Mouse (Mus musculus): ENCODE measurements around the gene Nr4a1. TPM values are rescaled to one million over a fixed set of nuclear protein-coding genes. Genes with fewer than 3 reads are reported as not detected.

Nr4a1 gene
- polyA plus RNA-seq, 1 experiment from 2014 or later: 4.0 TPM

GRCm38 (mm10) chr15:101318889-101319765, 65.1 kb downstream of the Nr4a1 start:
- ATAC-seq (ENCODE audit: insufficient number of reproducible peaks, low FRiP score, low TSS enrichment, low read depth) (no peak), DNase-seq (ENCODE audit: low spot score) (no peak)
- Histone ChIP-seq H3K9ac (ENCODE audit: low read length) (no peak overlapping the region), H3K9me3 (ENCODE audit: control insufficient read depth, low read length) (no peaks in the 10 kb centered on the region), H3K27me3 (ENCODE audit: control insufficient read depth, insufficient read depth, low read length) (no peaks in the 10 kb centered on the region), H3K27ac (replicated peaks; ENCODE audit: low read depth, low read length) (no peak overlapping the region), H3K4me3 (ENCODE audit: low read depth, low read length) (no peak overlapping the region), H3K36me3 (ENCODE audit: control insufficient read depth, insufficient read depth, low read length) (no peaks in the 10 kb centered on the region), H3K4me1 (ENCODE audit: control insufficient read depth, insufficient read depth, low read length) (0 out of 2 replicates have a peak, but pooled peaks cover 10% of the 10 kb centered on the region), H3K4me2 (ENCODE audit: low read depth, severe bottlenecking) (no peak overlapping the region)
- WGBS: 68% methylated on average over 14 of the region's 14 CpGs

- H3K9me3 ChIP-seq (ENCODE audit: control insufficient read depth, low read length): no peaks in the 10 kb centered on the region
- no peak overlapping the region for H3K27ac ChIP-seq (replicated peaks; ENCODE audit: low read depth, low read length)
- no peak overlapping the region for H3K9ac ChIP-seq (ENCODE audit: low read length)
- ATAC-seq (ENCODE audit: insufficient number of reproducible peaks, low FRiP score, low TSS enrichment, low read depth) (no peak), DNase-seq (ENCODE audit: low spot score) (no peak)
- H3K4me2 ChIP-seq (ENCODE audit: low read depth, severe bottlenecking): no peak overlapping the region
- H3K4me3 ChIP-seq (ENCODE audit: low read depth, low read length): no peak overlapping the region
- 86% methylated on average over 6 of the region's 6 CpGs for WGBS
- H3K27me3 ChIP-seq (ENCODE audit: control insufficient read depth, insufficient read depth, low read length): no peaks in the 10 kb centered on the region
- H3K4me1 ChIP-seq (ENCODE audit: control insufficient read depth, insufficient read depth, low read length): 0 out of 2 replicates have a peak, but pooled peaks cover 10% of the 10 kb centered on the region
- H3K36me3 ChIP-seq (ENCODE audit: control insufficient read depth, insufficient read depth, low read length): no peaks in the 10 kb centered on the region
Measured at GRCm38 (mm10) chr15:101320010-101320617, 66.0 kb downstream of the Nr4a1 start.

- DNase-seq (ENCODE audit: low spot score) (no peak), ATAC-seq (ENCODE audit: insufficient number of reproducible peaks, low FRiP score, low TSS enrichment, low read depth) (no peak)
- Histone ChIP-seq H3K9ac (ENCODE audit: low read length) (no peak overlapping the region), H3K27me3 (ENCODE audit: control insufficient read depth, insufficient read depth, low read length) (no peaks in the 10 kb centered on the region), H3K36me3 (ENCODE audit: control insufficient read depth, insufficient read depth, low read length) (no peaks in the 10 kb centered on the region), H3K27ac (replicated peaks; ENCODE audit: low read depth, low read length) (no peak overlapping the region), H3K4me1 (ENCODE audit: control insufficient read depth, insufficient read depth, low read length) (0 out of 2 replicates have a peak, but pooled peaks cover 10% of the 10 kb centered on the region), H3K4me2 (ENCODE audit: low read depth, severe bottlenecking) (no peak overlapping the region), H3K4me3 (ENCODE audit: low read depth, low read length) (no peak overlapping the region), H3K9me3 (ENCODE audit: control insufficient read depth, low read length) (no peaks in the 10 kb centered on the region)
- WGBS: 52% methylated on average over 6 of the region's 6 CpGs
Measured at GRCm38 (mm10) chr15:101320618-101321041, 66.6 kb downstream of the Nr4a1 start.

- H3K4me2 ChIP-seq (ENCODE audit: low read depth, severe bottlenecking): no peak overlapping the region
- no peak overlapping the region for H3K9ac ChIP-seq (ENCODE audit: low read length)
- H3K4me1 ChIP-seq (ENCODE audit: control insufficient read depth, insufficient read depth, low read length): 0 out of 2 replicates have a peak, but pooled peaks cover 10% of the 10 kb centered on the region
- no peak overlapping the region for H3K4me3 ChIP-seq (ENCODE audit: low read depth, low read length)
- DNase-seq (ENCODE audit: low spot score) (no peak), ATAC-seq (ENCODE audit: insufficient number of reproducible peaks, low FRiP score, low TSS enrichment, low read depth) (no peak)
- WGBS: 63% methylated on average over 5 of the region's 5 CpGs
- no peaks in the 10 kb centered on the region for H3K27me3 ChIP-seq (ENCODE audit: control insufficient read depth, insufficient read depth, low read length)
- H3K36me3 ChIP-seq (ENCODE audit: control insufficient read depth, insufficient read depth, low read length): no peaks in the 10 kb centered on the region
- H3K9me3 ChIP-seq (ENCODE audit: control insufficient read depth, low read length): no peaks in the 10 kb centered on the region
- H3K27ac ChIP-seq (replicated peaks; ENCODE audit: low read depth, low read length): no peak overlapping the region
Measured at GRCm38 (mm10) chr15:101321126-101321525, 67.1 kb downstream of the Nr4a1 start.

- H3K4me3 ChIP-seq (ENCODE audit: low read depth, low read length): no peak overlapping the region
- H3K9me3 ChIP-seq (ENCODE audit: control insufficient read depth, low read length): no peaks in the 10 kb centered on the region
- no peak overlapping the region for H3K4me2 ChIP-seq (ENCODE audit: low read depth, severe bottlenecking)
- H3K27me3 ChIP-seq (ENCODE audit: control insufficient read depth, insufficient read depth, low read length): no peaks in the 10 kb centered on the region
- no peak overlapping the region for H3K27ac ChIP-seq (replicated peaks; ENCODE audit: low read depth, low read length)
- H3K36me3 ChIP-seq (ENCODE audit: control insufficient read depth, insufficient read depth, low read length): no peaks in the 10 kb centered on the region
- WGBS: 83% methylated on average over 5 of the region's 5 CpGs
- H3K4me1 ChIP-seq (ENCODE audit: control insufficient read depth, insufficient read depth, low read length): 0 out of 2 replicates have a peak, but pooled peaks cover 7% of the 10 kb centered on the region
- ATAC-seq (ENCODE audit: insufficient number of reproducible peaks, low FRiP score, low TSS enrichment, low read depth) (no peak), DNase-seq (ENCODE audit: low spot score) (no peak)
- H3K9ac ChIP-seq (ENCODE audit: low read length): no peak overlapping the region
Measured at GRCm38 (mm10) chr15:101322106-101322505, 68.0 kb downstream of the Nr4a1 start.

- Histone ChIP-seq H3K4me3 (ENCODE audit: low read depth, low read length) (no peak overlapping the region), H3K36me3 (ENCODE audit: control insufficient read depth, insufficient read depth, low read length) (no peaks in the 10 kb centered on the region), H3K27ac (replicated peaks; ENCODE audit: low read depth, low read length) (no peak overlapping the region), H3K9me3 (ENCODE audit: control insufficient read depth, low read length) (no peaks in the 10 kb centered on the region), H3K4me1 (ENCODE audit: control insufficient read depth, insufficient read depth, low read length) (0 out of 2 replicates have a peak, but pooled peaks cover 7% of the 10 kb centered on the region), H3K4me2 (ENCODE audit: low read depth, severe bottlenecking) (no peak overlapping the region), H3K27me3 (ENCODE audit: control insufficient read depth, insufficient read depth, low read length) (no peaks in the 10 kb centered on the region), H3K9ac (ENCODE audit: low read length) (no peak overlapping the region)
- 86% methylated on average over 7 of the region's 7 CpGs for WGBS
- DNase-seq (ENCODE audit: low spot score): no peak
- ATAC-seq (ENCODE audit: insufficient number of reproducible peaks, low FRiP score, low TSS enrichment, low read depth): no peak
Measured at GRCm38 (mm10) chr15:101322640-101323039, 68.6 kb downstream of the Nr4a1 start.

- H3K4me3 ChIP-seq (ENCODE audit: low read depth, low read length): no peak overlapping the region
- H3K27me3 ChIP-seq (ENCODE audit: control insufficient read depth, insufficient read depth, low read length): no peaks in the 10 kb centered on the region
- 0 out of 2 replicates have a peak, but pooled peaks cover 7% of the 10 kb centered on the region for H3K4me1 ChIP-seq (ENCODE audit: control insufficient read depth, insufficient read depth, low read length)
- no peaks in the 10 kb centered on the region for H3K9me3 ChIP-seq (ENCODE audit: control insufficient read depth, low read length)
- H3K36me3 ChIP-seq (ENCODE audit: control insufficient read depth, insufficient read depth, low read length): no peaks in the 10 kb centered on the region
- no peak overlapping the region for H3K9ac ChIP-seq (ENCODE audit: low read length)
- no peak overlapping the region for H3K4me2 ChIP-seq (ENCODE audit: low read depth, severe bottlenecking)
- no peak overlapping the region for H3K27ac ChIP-seq (replicated peaks; ENCODE audit: low read depth, low read length)
- no peak for ATAC-seq (ENCODE audit: insufficient number of reproducible peaks, low FRiP score, low TSS enrichment, low read depth)
- 92% methylated on average over 5 of the region's 5 CpGs for WGBS
- DNase-seq (ENCODE audit: low spot score): no peak
Measured at GRCm38 (mm10) chr15:101323511-101323910, 69.4 kb downstream of the Nr4a1 start.

All from limb, embryonic 11.5 days (tissue).